Mouse (Mus musculus) cerebellum, adult 2 months (tissue): ENCODE measurements around the gene 1190005I06Rik. TPM values are rescaled to one million over a fixed set of nuclear protein-coding genes. Genes with fewer than 3 reads are reported as not detected.

ENCODE experiments used
- DNase-seq, 2 experiments: peaks; one replicate each; pipeline ENCODE4 v3.0.0; 2021
- H3K27ac ChIP-seq: fragments of 200-500 bp; 2 replicates; pipeline ENCODE4 v1.5.1; 2012; ENCODE audit warnings: low read length, control low read depth, inconsistent platforms; ENCODE audit not compliant: insufficient read depth
- H3K27me3 ChIP-seq: fragments of 200-500 bp; 2 replicates; pipeline ENCODE4 v1.6.1; 2012; ENCODE audit warnings: inconsistent platforms, mild to moderate bottlenecking, low read length, moderate library complexity; ENCODE audit not compliant: control insufficient read depth, insufficient read depth
- H3K4me1 ChIP-seq: fragments of 200-500 bp; 2 replicates; pipeline ENCODE4 v1.6.1; 2011; ENCODE audit warnings: low read length; ENCODE audit not compliant: control insufficient read depth, insufficient read depth
- H3K4me3 ChIP-seq: fragments of 200-500 bp; replicated peaks from 2 replicates; pipeline ENCODE3; 2011; ENCODE audit warnings: mild to moderate bottlenecking, low read depth, low read length, control low read depth; ENCODE audit not compliant: insufficient read depth
- CTCF ChIP-seq: fragments of 200-500 bp; IDR thresholded peaks from 2 replicates; pipeline ENCODE4 v1.5.1; 2011; ENCODE audit warnings: low read depth, mild to moderate bottlenecking, control low read depth, low read length, moderate library complexity, borderline replicate concordance; ENCODE audit not compliant: insufficient read depth
- POLR2A ChIP-seq: fragments of 200-500 bp; IDR thresholded peaks from 2 replicates; pipeline ENCODE4 v1.6.1; 2011; ENCODE audit warnings: low read length, control low read depth, borderline replicate concordance; ENCODE audit not compliant: insufficient read depth
- WGBS: fragments of 180-500 bp; shearing (Covaris S2); methylation state at CpG from one replicate; pipeline ENCODE4 v1.1.7; 2018; 5-methylcytosine and 5-hydroxymethylcytosine counted together
- polyA plus RNA-seq: library from polyadenylated mRNA; depleted of rRNA; stranded (reverse); fragments of >200 nt; gene quantifications from 2 replicates; pipeline ENCODE4 v1.2.3, GENCODE M21; 2012

Gene 1190005I06Rik
- polyA plus RNA-seq, 1 experiment, result 8.1 TPM

DNA sequence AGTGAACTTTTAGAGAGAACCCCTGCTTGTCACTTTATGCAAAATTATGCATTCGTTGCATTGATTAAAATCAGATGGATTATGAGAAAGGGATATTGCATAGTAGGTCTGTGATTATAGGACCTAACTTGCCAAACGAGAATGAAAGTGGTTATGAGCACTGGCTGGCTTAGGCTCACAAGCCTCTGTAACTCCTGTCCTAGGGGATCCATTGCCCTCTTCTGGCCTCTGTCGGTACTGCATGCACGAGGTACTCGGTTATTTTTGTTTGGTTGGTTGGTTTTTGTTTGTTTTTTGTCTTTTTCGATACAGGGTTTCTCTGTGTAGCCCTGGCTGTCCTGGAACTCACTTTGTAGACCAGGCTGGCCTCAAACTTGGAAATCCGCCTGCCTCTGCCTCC, 39.5 kb downstream of the 1190005I06Rik start:
- TF ChIP-seq POLR2A, result no peak
- TF ChIP-seq CTCF, result peak; percentile 89
- 9% methylated on average over 7 of the region's 7 CpGs for WGBS
- peak; percentile 65 to 81 for DNase-seq
- no peak overlapping the region for H3K4me3 ChIP-seq
- no peak overlapping the region for H3K27ac ChIP-seq
- H3K27me3 ChIP-seq, result no peaks in the 10 kb centered on the region
- no peaks in the 10 kb centered on the region for H3K4me1 ChIP-seq

- no peaks in the 10 kb centered on the region for H3K27me3 ChIP-seq
- no peak for TF ChIP-seq CTCF
- no peak for TF ChIP-seq POLR2A
- no peak for DNase-seq
- no peak overlapping the region for H3K4me3 ChIP-seq
- no peaks in the 10 kb centered on the region for H3K4me1 ChIP-seq
- H3K27ac ChIP-seq, result no peak overlapping the region
- WGBS, result 86% methylated on average over 9 of the region's 9 CpGs
Measured at GRCm38 (mm10) chr8:120607460-120607859, 40.0 kb downstream of the 1190005I06Rik start.

DNA sequence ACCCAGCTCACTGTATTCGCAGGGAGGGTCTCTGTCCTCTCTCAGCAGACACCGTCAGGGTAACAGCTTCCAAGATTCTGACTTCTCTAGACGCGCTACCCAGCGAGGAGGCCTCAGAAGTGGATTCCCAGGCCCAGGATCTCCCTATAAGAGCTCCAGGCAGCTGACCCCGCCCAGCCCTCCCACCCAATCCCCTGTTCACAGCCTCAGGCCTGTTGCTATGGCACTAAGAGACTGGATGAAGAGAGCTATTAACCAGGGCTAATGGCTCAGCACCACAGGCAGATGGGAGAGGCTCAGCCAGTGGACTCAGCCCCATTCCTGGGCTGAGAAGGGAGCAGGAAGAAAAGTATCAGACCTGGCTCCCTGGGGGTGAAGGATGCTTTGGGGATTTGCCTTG, 44.8 kb downstream of the 1190005I06Rik start:
- no peaks in the 10 kb centered on the region for H3K27me3 ChIP-seq
- no peak for DNase-seq
- no peak overlapping the region for H3K4me3 ChIP-seq
- H3K27ac ChIP-seq, result no peak overlapping the region
- WGBS, result 65% methylated on average over 6 of the region's 6 CpGs
- peaks cover 5% of the 10 kb centered on the region; the same call in 1 of the 2 replicates for H3K4me1 ChIP-seq
- TF ChIP-seq CTCF, result no peak

- TF ChIP-seq CTCF, result peak; percentile 80
- no peak for TF ChIP-seq POLR2A
- peak; percentile 76 to 85 for DNase-seq
- Histone ChIP-seq H3K27ac (no peak overlapping the region), H3K4me3 (no peak overlapping the region), H3K4me1 (peaks cover 5% of the 10 kb centered on the region; the same call in 1 of the 2 replicates), H3K27me3 (no peaks in the 10 kb centered on the region)
- WGBS, result 48% methylated on average over 7 of the region's 7 CpGs
Measured at GRCm38 (mm10) chr8:120599504-120599903, 47.9 kb downstream of the 1190005I06Rik start.

GRCm38 (mm10) chr8:120598579-120598978, 48.9 kb downstream of the 1190005I06Rik start:
- Histone ChIP-seq H3K4me3 (no peak overlapping the region), H3K27ac (no peak overlapping the region), H3K27me3 (no peaks in the 10 kb centered on the region), H3K4me1 (peaks cover 5% of the 10 kb centered on the region; the same call in 1 of the 2 replicates)
- TF ChIP-seq POLR2A (no peak), CTCF (no peak)
- 7% methylated on average over 24 of the region's 24 CpGs for WGBS
- DNase-seq, result peak; percentile 65 to 78

GRCm38 (mm10) chr8:120595963-120596362, 51.5 kb downstream of the 1190005I06Rik start:
- peak; percentile 88 for TF ChIP-seq CTCF
- TF ChIP-seq POLR2A, result no peak
- DNase-seq, result peak; percentile 62 to 65
- WGBS, result 18% methylated on average over 5 of the region's 5 CpGs

DNA sequence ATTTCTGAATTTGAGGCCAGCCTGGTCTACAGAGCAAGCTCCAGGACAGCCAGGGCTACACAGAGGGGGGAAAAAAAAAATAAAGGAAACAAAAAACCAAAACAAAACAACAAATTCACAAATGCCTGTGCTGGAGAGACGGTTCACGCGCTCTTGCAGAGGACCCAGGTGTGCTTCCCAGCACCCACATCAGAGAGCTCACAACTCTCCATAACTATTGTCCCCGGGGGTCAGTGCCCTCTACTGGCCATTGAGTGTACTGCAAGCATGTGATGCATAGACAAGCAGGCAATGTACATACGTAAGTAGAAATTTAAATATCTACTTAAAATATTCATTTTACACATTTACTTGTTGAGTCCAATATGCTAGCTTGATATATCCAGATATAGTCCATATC, 52.9 kb downstream of the 1190005I06Rik start:
- WGBS, result 88% methylated on average over 5 of the region's 5 CpGs
- TF ChIP-seq CTCF (peak; percentile 44; the same call in 1 of the 2 replicates), POLR2A (no peak)
- no peak for DNase-seq
- Histone ChIP-seq H3K27ac (no peak overlapping the region), H3K27me3 (no peaks in the 10 kb centered on the region), H3K4me1 (peaks cover 12% of the 10 kb centered on the region), H3K4me3 (no peak overlapping the region)

More at GRCm38 (mm10) chr8:120595963-120596362, 51.5 kb downstream of the 1190005I06Rik start:
- H3K4me3 ChIP-seq, result no peak overlapping the region
- H3K27ac ChIP-seq, result no peak overlapping the region
- H3K27me3 ChIP-seq, result no peaks in the 10 kb centered on the region
- H3K4me1 ChIP-seq, result peaks cover 12% of the 10 kb centered on the region

DNA sequence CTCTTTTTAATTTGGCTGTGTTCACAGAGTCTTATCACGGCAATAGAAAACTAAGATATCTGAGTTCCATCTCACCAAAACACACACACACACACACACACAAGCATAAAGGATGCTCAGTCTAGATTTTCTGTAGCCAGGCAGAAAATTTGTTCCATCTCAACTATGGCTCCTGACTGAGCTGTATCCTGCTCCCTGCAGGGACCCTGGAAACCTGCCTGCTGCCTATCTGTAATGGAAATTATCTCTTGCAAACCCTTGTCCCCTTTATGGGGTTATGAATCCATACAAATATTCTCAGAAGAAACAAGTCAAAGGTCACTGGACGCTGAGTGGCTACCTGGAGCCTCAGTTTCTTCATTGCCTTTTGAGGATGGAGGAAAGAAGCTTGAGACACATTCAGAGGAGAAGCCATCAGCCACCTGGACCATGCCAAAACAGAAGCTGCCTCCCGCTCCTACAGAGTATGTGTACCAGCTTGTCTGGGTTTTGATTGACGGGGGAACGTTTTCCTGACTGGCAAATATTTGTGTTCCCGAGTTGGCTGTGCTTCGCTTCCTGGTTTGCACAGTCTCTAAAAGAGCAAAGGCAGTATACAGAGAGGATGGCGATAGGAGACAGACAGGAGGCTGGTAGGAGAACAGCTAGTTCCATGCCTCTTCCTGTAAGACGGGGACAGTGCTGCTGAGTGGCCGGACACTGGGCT, 55.7 kb downstream of the 1190005I06Rik start:
- no peaks in the 10 kb centered on the region for H3K27me3 ChIP-seq
- DNase-seq, result peak in 1 of 2 experiments; percentile 57
- TF ChIP-seq CTCF (no peak), POLR2A (no peak)
- WGBS, result 25% methylated on average over 10 of the region's 10 CpGs
- H3K4me3 ChIP-seq, result no peak overlapping the region
- H3K4me1 ChIP-seq, result peaks cover 7% of the 10 kb centered on the region
- H3K27ac ChIP-seq, result no peak overlapping the region
